Mouse (Mus musculus) CH12.LX (cell line): ENCODE measurements around the gene Ncf4. TPM values are rescaled to one million over a fixed set of nuclear protein-coding genes. Genes with fewer than 3 reads are reported as not detected.

ENCODE experiments used
- DNase-seq: peaks from one replicate; pipeline ENCODE4 v3.0.0-alpha.2; 2013; ENCODE audit errors: extremely low read depth
- H3K27ac ChIP-seq: 2 replicates; pipeline ENCODE4 v1.5.1; 2012; ENCODE audit warnings: low read depth, mild to moderate bottlenecking, control low read depth, moderate library complexity; ENCODE audit not compliant: insufficient read depth
- H3K27me3 ChIP-seq: replicated peaks from 2 replicates; pipeline ENCODE3; 2012; ENCODE audit warnings: inconsistent platforms
- H3K36me3 ChIP-seq, 2 experiments: replicated peaks in 1 of 2; 2 replicates each; pipeline versions ENCODE3 to v1.6.1; 2012; ENCODE audit warnings: inconsistent platforms in 1 of 2, low read length in 1 of 2, mild to moderate bottlenecking in 1 of 2, mixed read lengths in 1 of 2, moderate library complexity in 1 of 2; ENCODE audit not compliant: control insufficient read depth in 1 of 2, insufficient read depth in 1 of 2
- H3K4me1 ChIP-seq, 2 experiments: 2 replicates each; pipeline ENCODE4 v1.6.1; 2012; ENCODE audit warnings: inconsistent platforms in 1 of 2, moderate library complexity in 1 of 2; ENCODE audit not compliant: insufficient read depth in 2 of 2, control insufficient read depth in 1 of 2
- H3K4me2 ChIP-seq: 2 replicates; pipeline ENCODE4 v1.6.1; 2012; ENCODE audit warnings: low read depth, mild to moderate bottlenecking, control low read depth; ENCODE audit not compliant: poor library complexity, insufficient read depth, severe bottlenecking
- H3K4me3 ChIP-seq, 3 experiments: fragments of 150-350 bp in 1 of 3; sonication (generic) in 1 of 3; replicated peaks in 1 of 3; 2 replicates each; pipeline versions ENCODE3 to v1.5.1; 2011 to 2012; ENCODE audit warnings: low read depth in 2 of 3, low read length in 2 of 3, mild to moderate bottlenecking in 2 of 3, moderate library complexity in 2 of 3, control low read depth in 1 of 3, improper control_type of control experiment in 1 of 3, inconsistent platforms in 1 of 3, mixed read lengths in 1 of 3; ENCODE audit not compliant: poor library complexity in 1 of 3
- H3K79me2 ChIP-seq: replicated peaks from 2 replicates; pipeline ENCODE4 v1.6.1; 2012; ENCODE audit warnings: mild to moderate bottlenecking, moderate library complexity; ENCODE audit not compliant: control insufficient read depth, poor library complexity, insufficient read depth, severe bottlenecking; ENCODE audit errors: extremely low read depth
- H3K9ac ChIP-seq: 2 replicates; pipeline ENCODE4 v1.6.1; 2012; ENCODE audit warnings: low read depth, mild to moderate bottlenecking, control low read depth, moderate library complexity; ENCODE audit not compliant: insufficient read depth
- H3K9me3 ChIP-seq: replicated peaks from 2 replicates; pipeline ENCODE3; 2012; ENCODE audit warnings: low read length, inconsistent platforms, mixed read lengths
- BHLHE40 ChIP-seq: IDR thresholded peaks from 2 replicates; pipeline ENCODE4 v1.6.1; 2011; ENCODE audit warnings: mild to moderate bottlenecking, low read depth, low read length, improper control_type of control experiment
- CHD1 ChIP-seq: IDR thresholded peaks from 2 replicates; pipeline ENCODE4 v1.6.1; 2012; ENCODE audit warnings: low read depth, low read length, improper control_type of control experiment, inconsistent platforms
- CHD2 ChIP-seq: IDR thresholded peaks from 2 replicates; pipeline ENCODE4 v1.6.1; 2011; ENCODE audit warnings: low read length, improper control_type of control experiment
- CTCF ChIP-seq, 2 experiments: IDR thresholded peaks in 1 of 2; conservative IDR thresholded peaks in 1 of 2; 2 replicates each; pipeline ENCODE4 v1.5.1; 2011 to 2012; ENCODE audit warnings: low read depth in 2 of 2, low read length in 2 of 2, improper control_type of control experiment in 1 of 2, inconsistent platforms in 1 of 2, mild to moderate bottlenecking in 1 of 2, moderate library complexity in 1 of 2
- E2F4 ChIP-seq: IDR thresholded peaks from 2 replicates; pipeline ENCODE4 v1.6.1; 2011; ENCODE audit warnings: low read depth, low read length, improper control_type of control experiment; ENCODE audit not compliant: insufficient replicate concordance
- ELF1 ChIP-seq: IDR thresholded peaks from 2 replicates; pipeline ENCODE4 v1.6.1; 2014; ENCODE audit warnings: low read depth, mild to moderate bottlenecking, inconsistent platforms, low read length, improper control_type of control experiment
- EP300 ChIP-seq: IDR thresholded peaks from 2 replicates; pipeline ENCODE4 v1.6.1; 2011; ENCODE audit warnings: low read length, improper control_type of control experiment
- ETS1 ChIP-seq: conservative IDR thresholded peaks from 2 replicates; pipeline ENCODE4 v1.6.1; 2012; ENCODE audit warnings: low read depth, mild to moderate bottlenecking, inconsistent platforms, low read length, improper control_type of control experiment, moderate library complexity
- GABPA ChIP-seq: IDR thresholded peaks from 2 replicates; pipeline ENCODE4 v1.6.1; 2012; ENCODE audit warnings: low read depth, low read length, improper control_type of control experiment, inconsistent platforms; ENCODE audit not compliant: insufficient replicate concordance
- HCFC1 ChIP-seq: IDR thresholded peaks from 2 replicates; pipeline ENCODE4 v1.6.1; 2012; ENCODE audit warnings: low read depth, mild to moderate bottlenecking, inconsistent platforms, low read length, improper control_type of control experiment
- IRF4 ChIP-seq: IDR thresholded peaks from 2 replicates; pipeline ENCODE4 v1.6.1; 2014; ENCODE audit warnings: low read depth, mild to moderate bottlenecking, inconsistent platforms, low read length, improper control_type of control experiment
- JUN ChIP-seq: IDR thresholded peaks from 2 replicates; pipeline ENCODE4 v1.6.1; 2011; ENCODE audit warnings: low read depth, mild to moderate bottlenecking, low read length, improper control_type of control experiment, moderate library complexity; ENCODE audit not compliant: insufficient read depth
- JUND ChIP-seq: conservative IDR thresholded peaks from 2 replicates; pipeline ENCODE4 v1.6.1; 2011; ENCODE audit warnings: low read depth, low read length, improper control_type of control experiment
- KAT2A ChIP-seq: IDR thresholded peaks from 2 replicates; pipeline ENCODE4 v1.6.1; 2012; ENCODE audit warnings: low read length, improper control_type of control experiment, inconsistent platforms; ENCODE audit not compliant: insufficient replicate concordance
- MAFK ChIP-seq: IDR thresholded peaks from 2 replicates; pipeline ENCODE4 v1.6.1; 2011; ENCODE audit warnings: low read length, improper control_type of control experiment; ENCODE audit not compliant: insufficient replicate concordance
- PAX5 ChIP-seq: IDR thresholded peaks from 2 replicates; pipeline ENCODE4 v1.6.1; 2012; ENCODE audit warnings: low read length, inconsistent platforms, mixed read lengths
- RAD21 ChIP-seq: IDR thresholded peaks from 2 replicates; pipeline ENCODE4 v1.6.1; 2011; ENCODE audit warnings: low read depth, mild to moderate bottlenecking, low read length, improper control_type of control experiment, moderate library complexity
- SIN3A ChIP-seq: IDR thresholded peaks from 2 replicates; pipeline ENCODE4 v1.6.1; 2012; ENCODE audit warnings: low read length, improper control_type of control experiment, inconsistent platforms
- SMC3 ChIP-seq: IDR thresholded peaks from 2 replicates; pipeline ENCODE4 v1.6.1; 2011; ENCODE audit warnings: low read depth, low read length, improper control_type of control experiment
- TCF12 ChIP-seq: IDR thresholded peaks from 2 replicates; pipeline ENCODE4 v1.6.1; 2014; ENCODE audit warnings: low read depth, mild to moderate bottlenecking, inconsistent platforms, low read length, improper control_type of control experiment
- UBTF ChIP-seq: IDR thresholded peaks from 2 replicates; pipeline ENCODE4 v1.6.1; 2012; ENCODE audit warnings: low read depth, mild to moderate bottlenecking, inconsistent platforms, low read length, improper control_type of control experiment, moderate library complexity
- ZC3H11A ChIP-seq: IDR thresholded peaks from 2 replicates; pipeline ENCODE4 v1.6.1; 2012; ENCODE audit warnings: low read depth, mild to moderate bottlenecking, inconsistent platforms, low read length, improper control_type of control experiment
- ZNF384 ChIP-seq: IDR thresholded peaks from 2 replicates; pipeline ENCODE4 v1.6.1; 2012; ENCODE audit warnings: low read depth, low read length, improper control_type of control experiment, inconsistent platforms
- dilution Hi-C: fragments of 300-500 bp; cut with MboI; formaldehyde crosslinking; loops from 2 replicates; pipeline ENCODE4 v1.14.3; 2020; ENCODE audit warnings: low sequenced_read_pairs; ENCODE audit not compliant: extremely low pct_unique_long_range_greater_than_20kb, extremely low pct_ligation_motif_present
- in situ Hi-C: fragments of 300-500 bp; cut with MboI; formaldehyde crosslinking; loops from 3 replicates; pipeline ENCODE4 v1.14.3; 2019; ENCODE audit warnings: low sequenced_read_pairs, low pct_ligation_motif_present, low pct_unique_long_range_greater_than_20kb, mixed read lengths
- polyA plus RNA-seq: library from polyadenylated mRNA; unstranded; fragments of >175 nt; gene quantifications from 2 replicates; pipeline ENCODE4 v1.2.1, GENCODE M21; 2012; ENCODE audit warnings: low read depth; ENCODE audit not compliant: insufficient read length
- total RNA-seq, 2 experiments: library from RNA; depleted of rRNA; stranded (reverse); fragments of 300-350 nt in 1 of 2; fragments of >200 nt in 1 of 2; gene quantifications; 2 replicates each; pipeline ENCODE4 v1.2.3; 2012 to 2014

The Ncf4 gene
- total and polyA plus RNA-seq, 3 experiments: 145 to 339 (median 177) TPM

GRCm38 (mm10) chr15:78205192-78205591 is 39.4 kb upstream of the Ncf4 start:
- H3K36me3 ChIP-seq: peaks cover 1 to 12% of the 10 kb centered on the region in 2 experiments
- peak overlapping the region; percentile 80 for H3K4me2 ChIP-seq
- no peaks in the 10 kb centered on the region; the same call in 1 of the 2 replicates for H3K79me2 ChIP-seq
- H3K4me1 ChIP-seq: peaks cover 13 to 53% of the 10 kb centered on the region in 2 experiments
- peaks cover 10% of the 10 kb centered on the region for H3K9me3 ChIP-seq
- no peak overlapping the region; the same call in 1 of the 2 replicates for H3K9ac ChIP-seq
- peak; percentile 13 for DNase-seq
- H3K27me3 ChIP-seq: no peaks in the 10 kb centered on the region
- in situ Hi-C loops (no loop called here), dilution Hi-C loops (no loop called here)
- TF ChIP-seq CTCF (conservative IDR thresholded peaks at IDR 0.05 in 1 of 2, IDR thresholded peaks at IDR 0.05 in 1 of 2; ENCODE audit: low read depth in 2 of 2, low read length in 2 of 2): peak in 1 of 2 experiments; percentile 68; a peak in 2 of 4 replicates
- TF ChIP-seq ELF1: peak; percentile 62; the same call in 1 of the 2 replicates
- no peak for TF ChIP-seq ZNF384
- peak; percentile 34 for TF ChIP-seq RAD21
- TF ChIP-seq JUND: no peak
- TF ChIP-seq SMC3: peak; percentile 71
- TF ChIP-seq ZC3H11A: no peak
- no peak for TF ChIP-seq JUN
- no peak overlapping the region for H3K27ac ChIP-seq
- H3K4me3 ChIP-seq: peak overlapping the region in 1 of 3 experiments; percentile 25

- no peaks in the 10 kb centered on the region for H3K27me3 ChIP-seq
Measured at GRCm38 (mm10) chr15:78206312-78206711, 38.3 kb upstream of the Ncf4 start, which contains the start of gene Pvalb. Gene Pvalb (minus strand): TSS chr15:78206400.

DNA sequence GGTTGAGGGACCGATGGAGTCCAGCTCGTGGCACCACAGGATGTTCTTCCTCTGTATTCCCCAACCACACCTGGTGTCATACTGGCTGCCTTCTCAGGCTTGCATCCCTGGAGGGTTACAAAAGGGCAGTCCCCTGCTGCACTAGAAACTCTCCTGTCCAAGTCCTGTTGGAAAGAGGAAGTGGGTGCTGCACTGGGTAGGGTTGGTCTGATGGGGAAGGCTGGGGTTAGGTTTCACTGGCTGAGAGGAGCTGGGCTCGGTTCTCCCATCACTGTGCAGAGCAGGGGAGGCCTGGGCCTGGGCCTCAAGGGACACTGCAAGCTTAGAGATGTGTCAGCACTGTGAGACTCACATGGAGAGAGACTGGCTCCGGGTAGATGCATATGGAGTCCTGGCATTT is 34.4 kb upstream of the Ncf4 start:
- dilution Hi-C loops: no loop called here
- in situ Hi-C loops: no loop called here
- H3K9me3 ChIP-seq: peaks cover 10% of the 10 kb centered on the region
- H3K9ac ChIP-seq: no peak overlapping the region
- H3K4me3 ChIP-seq: no peak overlapping the region
- TF ChIP-seq PAX5: no peak
- TF ChIP-seq MAFK: no peak
- TF ChIP-seq ETS1: peak; percentile 43
- peak; percentile 84 for TF ChIP-seq EP300
- no peak for TF ChIP-seq GABPA
- TF ChIP-seq ELF1: peak; percentile 50; the same call in 1 of the 2 replicates
- no peak for TF ChIP-seq HCFC1
- peak; percentile 52; the same call in 1 of the 2 replicates for TF ChIP-seq TCF12
- no peak for TF ChIP-seq KAT2A
- no peak for TF ChIP-seq UBTF
- TF ChIP-seq JUN: no peak
- TF ChIP-seq IRF4: peak; percentile 73; the same call in 1 of the 2 replicates
- 0 out of 2 replicates have a peak, but pooled peaks have one; percentile 32 for TF ChIP-seq SIN3A
- no peak for TF ChIP-seq SMC3
- TF ChIP-seq CHD1: no peak
- no peak for TF ChIP-seq ZC3H11A
- TF ChIP-seq CHD2: peak; percentile 43; the same call in 1 of the 2 replicates
- peak; percentile 26; the same call in 1 of the 2 replicates for TF ChIP-seq BHLHE40
- TF ChIP-seq, all 38 proteins: peak for 8
- no peaks in the 10 kb centered on the region for H3K79me2 ChIP-seq
- peak overlapping the region; percentile 28; the same call in 1 of the 2 replicates for H3K27ac ChIP-seq
- no peaks in the 10 kb centered on the region for H3K27me3 ChIP-seq
- peaks cover 29 to 35% of the 10 kb centered on the region in 2 experiments for H3K4me1 ChIP-seq
- no peak overlapping the region for H3K4me2 ChIP-seq
- H3K36me3 ChIP-seq: no peaks in the 10 kb centered on the region
- DNase-seq: peak; percentile 88

More at GRCm38 (mm10) chr15:78206312-78206711, 38.3 kb upstream of the Ncf4 start, which contains the start of gene Pvalb:
- Histone ChIP-seq H3K4me1 (peaks cover 24 to 60% of the 10 kb centered on the region in 2 experiments), H3K27ac (no peak within 1 kb of the TSS), H3K9me3 (peaks cover 10% of the 10 kb centered on the region), H3K4me2 (no peak within 1 kb of the TSS), H3K9ac (no peak within 1 kb of the TSS), H3K79me2 (no peaks in the 10 kb centered on the region; the same call in 1 of the 2 replicates), H3K4me3 (no peak within 1 kb of the TSS), H3K36me3 (peaks cover 0 to 7% of the 10 kb centered on the region in 2 experiments)
- dilution Hi-C loops (no loop called here), in situ Hi-C loops (no loop called here)
- no peak for DNase-seq
- no peak for TF ChIP-seq E2F4
